Mouse (Mus musculus) MEL (cell line): ENCODE measurements around the gene Fbxl22. TPM values are rescaled to one million over a fixed set of nuclear protein-coding genes. Genes with fewer than 3 reads are reported as not detected.

Experiments
- DNase-seq: peaks from one replicate; pipeline ENCODE4 v3.0.0; 2011; ENCODE audit warnings: low read depth, low spot score
- H3K27ac ChIP-seq: 2 replicates; pipeline ENCODE4 v1.5.1; 2012; ENCODE audit warnings: low read depth, mild to moderate bottlenecking, control low read depth, low read length, moderate library complexity; ENCODE audit not compliant: control insufficient read depth
- H3K27me3 ChIP-seq, 2 experiments: fragments of 150-350 bp in 1 of 2; sonication (generic) in 1 of 2; 2 replicates each; pipeline ENCODE4 v1.6.1; 2012; ENCODE audit warnings: low read length in 2 of 2, mild to moderate bottlenecking in 2 of 2, improper control_type of control experiment in 1 of 2, moderate library complexity in 1 of 2; ENCODE audit not compliant: insufficient read depth in 2 of 2, control insufficient read depth in 1 of 2
- H3K36me3 ChIP-seq, 2 experiments: 2 replicates each; pipeline ENCODE4 v1.6.1; 2012 to 2014; ENCODE audit warnings: low read length in 2 of 2, improper control_type of control experiment in 1 of 2, inconsistent platforms in 1 of 2, mild to moderate bottlenecking in 1 of 2; ENCODE audit not compliant: insufficient read depth in 2 of 2, control insufficient read depth in 1 of 2
- H3K4me1 ChIP-seq, 2 experiments: fragments of 150-350 bp in 1 of 2; sonication (generic) in 1 of 2; 2 replicates each; pipeline ENCODE4 v1.6.1; 2012; ENCODE audit warnings: low read length in 2 of 2, improper control_type of control experiment in 1 of 2, mild to moderate bottlenecking in 1 of 2; ENCODE audit not compliant: insufficient read depth in 2 of 2, control insufficient read depth in 1 of 2
- H3K4me3 ChIP-seq, 2 experiments: fragments of 150-350 bp in 1 of 2; sonication (generic) in 1 of 2; 2 replicates each; pipeline ENCODE4 v1.5.1; 2012; ENCODE audit warnings: low read depth in 2 of 2, low read length in 2 of 2, mild to moderate bottlenecking in 2 of 2, moderate library complexity in 2 of 2, control low read depth in 1 of 2, improper control_type of control experiment in 1 of 2; ENCODE audit not compliant: control insufficient read depth in 1 of 2, insufficient read depth in 1 of 2
- H3K79me2 ChIP-seq: 2 replicates; pipeline ENCODE4 v1.6.1; 2012; ENCODE audit warnings: mild to moderate bottlenecking, low read length, moderate library complexity; ENCODE audit not compliant: control insufficient read depth, poor library complexity, insufficient read depth
- H3K9ac ChIP-seq: 2 replicates; pipeline ENCODE4 v1.6.1; 2012; ENCODE audit warnings: low read depth, mild to moderate bottlenecking, control low read depth, low read length, moderate library complexity; ENCODE audit not compliant: control insufficient read depth, poor library complexity, severe bottlenecking
- H3K9me3 ChIP-seq: fragments of 150-350 bp; sonication (generic); replicated peaks from 2 replicates; pipeline ENCODE4 v1.6.1; 2012; ENCODE audit warnings: mild to moderate bottlenecking, low read length, improper control_type of control experiment, moderate library complexity; ENCODE audit not compliant: insufficient read depth
- CTCF ChIP-seq, 3 experiments: IDR thresholded peaks in 2 of 3; conservative IDR thresholded peaks in 1 of 3; 2 replicates each; pipeline ENCODE4 v1.5.1; 2011 to 2012; ENCODE audit warnings: low read length in 3 of 3, low read depth in 2 of 3, mild to moderate bottlenecking in 2 of 3, improper control_type of control experiment in 1 of 3, inconsistent platforms in 1 of 3, mixed read lengths in 1 of 3, moderate library complexity in 1 of 3; ENCODE audit not compliant: control insufficient read depth in 1 of 3, insufficient read depth in 1 of 3, poor library complexity in 1 of 3, severe bottlenecking in 1 of 3
- E2F4 ChIP-seq: IDR thresholded peaks from 2 replicates; pipeline ENCODE4 v1.6.1; 2011; ENCODE audit warnings: low read depth, low read length, improper control_type of control experiment, borderline replicate concordance
- EP300 ChIP-seq, 2 experiments: IDR thresholded peaks; 2 replicates each; pipeline ENCODE4 v1.6.1; 2011; ENCODE audit warnings: improper control_type of control experiment in 2 of 2, low read length in 2 of 2, low read depth in 1 of 2, mild to moderate bottlenecking in 1 of 2
- ETS1 ChIP-seq: IDR thresholded peaks from 2 replicates; pipeline ENCODE4 v1.6.1; 2012; ENCODE audit warnings: low read depth, mild to moderate bottlenecking, inconsistent platforms, low read length, improper control_type of control experiment, moderate library complexity
- GABPA ChIP-seq: IDR thresholded peaks from 2 replicates; pipeline ENCODE4 v1.6.1; 2012; ENCODE audit warnings: low read depth, mild to moderate bottlenecking, inconsistent platforms, low read length, improper control_type of control experiment, moderate library complexity
- GATA1 ChIP-seq: IDR thresholded peaks from 2 replicates; pipeline ENCODE4 v1.6.1; 2011; ENCODE audit warnings: low read depth, low read length, improper control_type of control experiment
- JUND ChIP-seq: IDR thresholded peaks from 2 replicates; pipeline ENCODE4 v1.6.1; 2011; ENCODE audit warnings: low read depth, mild to moderate bottlenecking, improper control_type of control experiment, low read length
- KAT2A ChIP-seq: conservative IDR thresholded peaks from 2 replicates; pipeline ENCODE4 v1.6.1; 2012; ENCODE audit warnings: low read depth, low read length, improper control_type of control experiment, inconsistent platforms
- MAFK ChIP-seq: IDR thresholded peaks from 2 replicates; pipeline ENCODE4 v1.6.1; 2011; ENCODE audit warnings: low read depth, mild to moderate bottlenecking, low read length, improper control_type of control experiment, borderline replicate concordance
- MXI1 ChIP-seq: IDR thresholded peaks from 2 replicates; pipeline ENCODE4 v1.6.1; 2011; ENCODE audit warnings: mild to moderate bottlenecking, low read depth, low read length, improper control_type of control experiment
- NELFE ChIP-seq: IDR thresholded peaks from 2 replicates; pipeline ENCODE4 v1.6.1; 2011; ENCODE audit warnings: low read depth, low read length, improper control_type of control experiment
- POLR2AphosphoS5 ChIP-seq: IDR thresholded peaks from 2 replicates; pipeline ENCODE4 v1.6.1; 2012; ENCODE audit warnings: low read depth, borderline replicate concordance, mild to moderate bottlenecking, inconsistent platforms, low read length, moderate library complexity, mixed read lengths
- RAD21 ChIP-seq: IDR thresholded peaks from 2 replicates; pipeline ENCODE4 v1.6.1; 2011; ENCODE audit warnings: mild to moderate bottlenecking, low read depth, low read length, improper control_type of control experiment
- SIN3A ChIP-seq: IDR thresholded peaks from 2 replicates; pipeline ENCODE4 v1.6.1; 2012; ENCODE audit warnings: low read length, improper control_type of control experiment, inconsistent platforms
- TBP ChIP-seq: IDR thresholded peaks from 2 replicates; pipeline ENCODE4 v1.8.0; 2011; ENCODE audit warnings: low read depth, low read length, improper control_type of control experiment
- TCF12 ChIP-seq: IDR thresholded peaks from 2 replicates; pipeline ENCODE4 v1.6.1; 2014; ENCODE audit warnings: low read depth, mild to moderate bottlenecking, inconsistent platforms, low read length, improper control_type of control experiment, moderate library complexity
- ZKSCAN1 ChIP-seq: IDR thresholded peaks from 2 replicates; pipeline ENCODE4 v1.6.1; 2012; ENCODE audit warnings: low read depth, mild to moderate bottlenecking, inconsistent platforms, low read length, improper control_type of control experiment, moderate library complexity
- polyA plus RNA-seq, 2 experiments: library from polyadenylated mRNA; stranded (reverse) in 1 of 2; unstranded in 1 of 2; fragments of >175 nt in 1 of 2; fragments of >200 nt in 1 of 2; gene quantifications; 2 replicates each; pipeline versions ENCODE4 v1.2.1 to v1.2.4; 2012; ENCODE audit warnings: low replicate concordance in 2 of 2, low read depth in 1 of 2; ENCODE audit not compliant: insufficient read length in 2 of 2, insufficient read depth in 1 of 2, missing spikeins in 1 of 2
- total RNA-seq: library from RNA; depleted of rRNA; stranded (reverse); fragments of 300-350 nt; gene quantifications from 2 replicates; pipeline ENCODE4 v1.2.3, GENCODE M21; 2012

Fbxl22 gene
- total and polyA plus RNA-seq, 3 experiments: 0.35 to 0.47 TPM; not detected in 1

- Histone ChIP-seq H3K4me3 (no peak overlapping the region), H3K36me3 (peaks cover 17 to 49% of the 10 kb centered on the region in 2 experiments), H3K9me3 (no peaks in the 10 kb centered on the region), H3K9ac (no peak overlapping the region), H3K27me3 (no peaks in the 10 kb centered on the region), H3K79me2 (no peaks in the 10 kb centered on the region), H3K4me1 (peaks cover 3 to 6% of the 10 kb centered on the region in 2 experiments; a peak in 3 of 4 replicates), H3K27ac (no peak overlapping the region)
- no peak for TF ChIP-seq TBP
- no peak for TF ChIP-seq JUND
- TF ChIP-seq GABPA: no peak
- peak; percentile 88 for TF ChIP-seq MAFK
- DNase-seq: no peak
Observed at GRCm38 (mm10) chr9:66493992-66494391, 20.4 kb downstream of the Fbxl22 start.

DNA sequence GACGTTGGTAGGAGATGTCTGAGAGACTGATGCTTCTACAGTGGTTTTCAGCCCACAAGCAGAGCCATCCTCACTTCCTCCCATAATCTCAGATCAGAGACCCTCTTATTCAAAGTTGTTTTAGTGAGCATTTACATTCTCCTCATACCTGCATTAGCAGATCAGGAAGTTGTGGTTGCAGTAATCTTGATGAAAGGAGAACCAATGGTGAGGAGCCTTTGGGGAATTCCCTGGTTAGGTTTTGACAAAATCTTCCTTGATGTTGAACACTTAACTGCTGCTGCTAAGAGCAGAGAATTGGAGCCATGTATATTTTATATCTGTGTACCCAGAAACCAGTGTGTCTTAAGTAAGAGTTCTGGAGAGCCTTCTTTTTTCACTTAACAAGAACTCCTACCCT, 22.0 kb downstream of the Fbxl22 start:
- TF ChIP-seq SIN3A: no peak
- TF ChIP-seq POLR2AphosphoS5: no peak
- TF ChIP-seq EP300 (IDR thresholded peaks at IDR 0.05; ENCODE audit: low read depth in 1 of 2, low read length in 2 of 2): peak; percentile 17 to 43; a peak in 2 of 4 replicates
- TF ChIP-seq ZKSCAN1: no peak
- TF ChIP-seq GATA1: peak; percentile 25; the same call in 1 of the 2 replicates
- 0 out of 2 replicates have a peak, but pooled peaks have one; percentile 13 for TF ChIP-seq ETS1
- Histone ChIP-seq H3K4me3 (no peak overlapping the region), H3K79me2 (no peaks in the 10 kb centered on the region), H3K36me3 (peaks cover 17 to 54% of the 10 kb centered on the region in 2 experiments), H3K27ac (no peak overlapping the region), H3K4me1 (peaks cover 3 to 6% of the 10 kb centered on the region in 2 experiments; a peak in 3 of 4 replicates), H3K27me3 (no peaks in the 10 kb centered on the region), H3K9ac (no peak overlapping the region), H3K9me3 (no peaks in the 10 kb centered on the region)
- DNase-seq: peak; percentile 24

- no peak for TF ChIP-seq E2F4
- no peak for TF ChIP-seq KAT2A
- TF ChIP-seq EP300 (IDR thresholded peaks at IDR 0.05; ENCODE audit: low read depth in 1 of 2, low read length in 2 of 2): no peak
- TF ChIP-seq JUND: no peak
- no peak for TF ChIP-seq TCF12
- TF ChIP-seq NELFE: no peak
- no peak for TF ChIP-seq CTCF (IDR thresholded peaks at IDR 0.05 in 2 of 3, conservative IDR thresholded peaks at IDR 0.05 in 1 of 3; ENCODE audit: control insufficient read depth in 1 of 3, insufficient read depth in 1 of 3, low read depth in 2 of 3, low read length in 3 of 3, poor library complexity in 1 of 3, severe bottlenecking in 1 of 3)
- TF ChIP-seq MXI1: no peak
- no peak for TF ChIP-seq RAD21
- no peak for TF ChIP-seq GATA1
- H3K27ac ChIP-seq: no peak overlapping the region
- no peak overlapping the region for H3K4me3 ChIP-seq
- no peak for DNase-seq
- H3K27me3 ChIP-seq: no peaks in the 10 kb centered on the region
- no peaks in the 10 kb centered on the region for H3K9me3 ChIP-seq
- H3K79me2 ChIP-seq: no peaks in the 10 kb centered on the region
- no peak overlapping the region for H3K9ac ChIP-seq
- H3K36me3 ChIP-seq: peaks cover 23 to 55% of the 10 kb centered on the region in 2 experiments
- H3K4me1 ChIP-seq: peaks cover 3 to 6% of the 10 kb centered on the region in 2 experiments
Observed at GRCm38 (mm10) chr9:66488786-66489185, 25.6 kb downstream of the Fbxl22 start.
